Mouse (Mus musculus): ENCODE measurements at regions not wholly inside any gene's neighbourhood (a gene's known extent, or its start where the extent isn't known, plus 50 kb on each side); places are given as distances from the start of the nearest gene placed in this dataset.
"Not testable (repeated sequence)": the region's sequence is repeated elsewhere in the genome, so short reads cannot be mapped to it uniquely, and the experiment has no call there.

GRCm38 (mm10) chr4:55697108-55697507, 164.8 kb upstream of the Klf4 start:
- no peak for DNase-seq (ENCODE audit: low spot score)

- DNase-seq (ENCODE audit: low spot score) = no peak
These were observed 164.2 kb upstream of the Klf4 start for GRCm38 (mm10) chr4:55696428-55696827.

GRCm38 (mm10) chr4:55695246-55695645, 163.0 kb upstream of the Klf4 start:
- no peak for DNase-seq (ENCODE audit: low spot score)

GRCm38 (mm10) chr4:55689479-55689878, 157.2 kb upstream of the Klf4 start:
- no peak for DNase-seq (ENCODE audit: low spot score)

GRCm38 (mm10) chr4:55686771-55687170, 154.5 kb upstream of the Klf4 start:
- no peak for DNase-seq (ENCODE audit: low spot score)

- no peak for DNase-seq (ENCODE audit: low spot score)
These were observed 140.0 kb upstream of the Klf4 start for GRCm38 (mm10) chr4:55672288-55672687.

GRCm38 (mm10) chr4:55670258-55670657, 138.0 kb upstream of the Klf4 start:
- DNase-seq (ENCODE audit: low spot score) = no peak

- DNase-seq (ENCODE audit: low spot score) = no peak
These were observed 132.6 kb upstream of the Klf4 start for GRCm38 (mm10) chr4:55664822-55665221.

- DNase-seq (ENCODE audit: low spot score) = no peak
These were observed 131.6 kb upstream of the Klf4 start for GRCm38 (mm10) chr4:55663856-55664255.

GRCm38 (mm10) chr4:55662041-55662440, 129.8 kb upstream of the Klf4 start:
- no peak for DNase-seq (ENCODE audit: low spot score)

GRCm38 (mm10) chr4:55658904-55659303, 126.6 kb upstream of the Klf4 start:
- DNase-seq (ENCODE audit: low spot score) = no peak

- no peak for DNase-seq (ENCODE audit: low spot score)
These were observed 123.1 kb upstream of the Klf4 start for GRCm38 (mm10) chr4:55655329-55655728.

- no peak for DNase-seq (ENCODE audit: low spot score)
These were observed 120.4 kb upstream of the Klf4 start for GRCm38 (mm10) chr4:55652628-55653027.

GRCm38 (mm10) chr4:55651811-55652410, 119.6 kb upstream of the Klf4 start:
- DNase-seq (ENCODE audit: low spot score) = peak; percentile 9

GRCm38 (mm10) chr4:55651051-55651763, 118.9 kb upstream of the Klf4 start:
- DNase-seq (ENCODE audit: low spot score) = peak; percentile 70

- DNase-seq (ENCODE audit: low spot score) = no peak
These were observed 117.9 kb upstream of the Klf4 start for GRCm38 (mm10) chr4:55650186-55650585.

- no peak for DNase-seq (ENCODE audit: low spot score)
These were observed 116.1 kb upstream of the Klf4 start for GRCm38 (mm10) chr4:55648376-55648775.

- no peak for DNase-seq (ENCODE audit: low spot score)
These were observed 113.2 kb upstream of the Klf4 start for GRCm38 (mm10) chr4:55645432-55645831.

GRCm38 (mm10) chr4:55644895-55645294, 112.6 kb upstream of the Klf4 start:
- DNase-seq (ENCODE audit: low spot score) = no peak

- DNase-seq (ENCODE audit: low spot score) = no peak
These were observed 102.8 kb upstream of the Klf4 start for GRCm38 (mm10) chr4:55634946-55635511.

- DNase-seq (ENCODE audit: low spot score) = no peak
These were observed 98.9 kb upstream of the Klf4 start for GRCm38 (mm10) chr4:55631157-55631556.

GRCm38 (mm10) chr4:55630215-55630614, 97.9 kb upstream of the Klf4 start:
- DNase-seq (ENCODE audit: low spot score) = not testable (repeated sequence)

GRCm38 (mm10) chr4:55624779-55625178, 92.5 kb upstream of the Klf4 start:
- no peak for DNase-seq (ENCODE audit: low spot score)
